Mouse (Mus musculus) heart, adult 2 months (tissue): Measurements from ENCODE around the gene Edem2.

Experiments used
- CTCF ChIP-seq: fragments of 200-600 bp; IDR thresholded peaks from 2 replicates; pipeline ENCODE4 v1.8.1; 2022; ENCODE audit warnings: antibody characterized with exemption, mild to moderate bottlenecking, moderate library complexity
- POLR2A ChIP-seq: fragments of 200-500 bp; IDR thresholded peaks from 2 replicates; pipeline ENCODE4 v1.6.1; 2011; ENCODE audit warnings: mild to moderate bottlenecking, low read depth, low read length, control low read depth; ENCODE audit not compliant: insufficient read depth

- TF ChIP-seq CTCF (no peak), POLR2A (no peak)
These were observed 49.8 kb upstream of the Edem2 start for GRCm38 (mm10) chr2:155779066-155779465.
